Mouse (Mus musculus) lung, adult 2 months (tissue): Measurements from ENCODE around the gene Zfp385b.

Experiments
- CTCF ChIP-seq: fragments of 200-500 bp; IDR thresholded peaks from 2 replicates; pipeline ENCODE4 v1.5.1; 2011; ENCODE audit warnings: mild to moderate bottlenecking, low read length, control low read depth; ENCODE audit not compliant: insufficient read depth
- POLR2A ChIP-seq: fragments of 200-500 bp; IDR thresholded peaks from 2 replicates; pipeline ENCODE4 v1.6.1; 2011; ENCODE audit warnings: low read depth, mild to moderate bottlenecking, control low read depth, low read length, borderline replicate concordance; ENCODE audit errors: extremely low read depth

- no peak for TF ChIP-seq CTCF
- no peak for TF ChIP-seq POLR2A
Observed at GRCm38 (mm10) chr2:77691174-77691573, 128.3 kb downstream of the Zfp385b start.
